Mouse (Mus musculus) R1 (cell line): Measurements from ENCODE around the gene Agrn.
A peak's percentile ranks its signal among the peaks of the same experiment; 100 is the strongest.
"Not testable (repeated sequence)": the region's sequence is repeated elsewhere in the genome, so short reads cannot be mapped to it uniquely, and the experiment has no call there.

Experiments
- DNase-seq: peaks from one replicate; pipeline ENCODE4 v3.0.0-alpha.2; 2018; ENCODE audit warnings: low read depth, low spot score

Gene Agrn

DNA sequence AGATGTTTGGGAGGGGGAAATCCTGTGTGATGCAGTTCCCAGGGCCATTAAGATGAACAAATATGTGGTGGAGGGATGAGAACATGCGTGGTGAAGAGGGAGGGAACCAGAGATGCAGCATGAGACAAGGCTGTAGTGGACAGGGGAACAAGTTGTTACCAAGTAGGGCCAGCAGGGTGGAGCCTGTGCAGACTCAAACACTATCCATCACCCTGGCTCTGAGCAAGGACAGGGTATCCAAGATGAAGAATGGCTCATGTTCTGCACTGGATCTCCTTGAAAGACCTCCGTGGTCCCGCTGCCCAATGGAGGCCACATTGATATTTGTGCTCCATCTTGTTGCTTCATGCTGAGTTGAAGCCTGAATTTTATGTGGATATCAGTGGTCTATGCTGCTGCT, 42.5 kb downstream of the Agrn start:
- no peak for DNase-seq

DNA sequence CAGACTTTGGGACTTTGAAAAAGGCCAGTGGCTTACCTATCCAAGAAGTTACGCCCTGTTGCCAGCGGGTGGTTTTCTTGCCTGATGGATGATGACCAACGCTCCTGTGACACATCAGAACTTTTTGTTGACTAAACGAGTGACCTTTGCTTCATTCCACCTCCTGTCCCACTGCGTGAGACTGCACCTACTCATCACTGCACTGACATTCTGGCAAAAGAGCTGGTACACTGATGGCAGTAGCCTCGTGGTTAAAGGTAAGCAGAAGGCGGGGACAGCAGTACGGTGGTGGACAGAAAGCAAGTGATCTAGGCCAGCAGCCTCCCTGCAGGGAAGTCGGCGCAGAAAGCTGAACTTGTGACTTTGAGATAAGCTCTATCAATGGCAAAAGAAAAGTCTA, 46.4 kb downstream of the Agrn start:
- DNase-seq: not testable (repeated sequence)

DNA sequence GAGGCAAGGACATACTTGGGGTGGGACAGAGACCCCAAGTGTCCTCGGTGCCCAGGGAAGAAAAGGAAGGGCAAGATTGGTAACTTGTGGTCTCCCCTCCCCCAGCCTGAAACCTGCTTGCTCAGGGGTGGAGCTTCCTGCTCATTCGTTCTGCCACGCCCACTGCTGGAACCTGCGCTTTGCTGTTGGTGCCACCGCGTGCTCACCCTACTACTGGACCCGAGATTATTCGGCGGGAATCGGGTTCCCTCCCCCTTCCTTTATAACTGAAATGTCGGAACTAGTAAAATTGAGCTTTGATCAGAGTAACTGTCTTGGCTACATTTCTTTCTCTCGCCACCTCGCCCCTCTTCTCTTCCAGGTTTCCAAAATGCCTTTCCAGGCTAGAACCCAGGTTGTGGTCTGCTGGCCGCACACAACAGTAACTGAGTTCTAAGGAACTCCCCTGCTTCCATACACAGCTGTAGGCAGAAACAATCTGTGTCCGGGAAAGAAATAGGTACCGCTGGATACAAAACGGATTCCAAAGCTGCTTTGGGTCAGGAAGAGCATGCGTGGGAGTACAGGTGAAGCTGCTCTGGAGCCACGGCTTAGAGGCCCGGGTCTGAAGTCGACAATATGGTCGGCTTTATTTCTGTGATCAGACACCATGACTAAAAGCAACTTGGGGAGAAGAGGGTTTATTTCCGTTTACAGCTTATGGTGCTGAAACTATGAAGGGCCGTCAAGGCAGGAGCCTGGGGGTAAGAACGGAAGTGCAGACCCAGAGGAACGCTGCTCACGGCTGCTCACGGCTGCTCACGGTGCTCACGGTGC, 60.8 kb downstream of the Agrn start:
- DNase-seq: peak; percentile 74

DNA sequence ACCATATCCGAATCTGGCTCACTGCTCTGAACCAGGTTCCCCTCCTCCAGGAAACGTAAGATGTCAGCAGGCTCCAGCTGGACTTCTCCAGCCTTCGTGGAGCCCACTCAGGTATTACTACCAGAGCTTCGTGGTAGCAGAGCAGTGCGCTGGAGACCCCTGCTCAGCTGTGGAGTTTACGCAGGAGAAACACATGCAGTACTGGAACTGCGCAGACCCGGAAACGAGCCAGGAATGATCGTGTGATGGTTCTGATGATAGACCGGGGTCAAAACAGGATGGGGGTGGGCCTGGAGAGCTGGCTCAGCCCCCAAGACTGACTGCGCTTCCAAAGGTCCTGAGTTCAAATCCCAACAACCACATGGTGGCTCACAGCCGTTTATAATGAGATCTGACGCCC, 61.5 kb downstream of the Agrn start:
- DNase-seq: no peak

DNA sequence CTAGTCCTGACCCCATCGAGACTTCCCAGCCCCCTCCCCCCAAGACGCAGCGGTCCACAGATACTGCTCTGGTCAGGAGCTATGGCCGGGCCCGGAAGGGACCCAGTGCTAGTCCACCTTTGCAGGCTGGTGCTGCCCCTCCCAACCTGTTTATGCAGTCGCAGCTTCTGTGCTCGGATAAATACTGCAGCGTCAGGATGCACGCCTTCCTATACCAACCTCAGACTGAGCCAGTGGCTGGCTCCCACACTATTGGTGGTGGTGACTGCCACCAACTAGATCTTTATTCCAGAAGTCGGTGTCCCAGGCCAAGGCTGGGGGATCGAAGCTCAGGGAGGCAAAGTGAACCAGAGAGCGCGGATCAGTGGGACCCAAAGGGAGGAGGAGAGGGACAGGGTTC, 62.2 kb downstream of the Agrn start:
- no peak for DNase-seq

DNA sequence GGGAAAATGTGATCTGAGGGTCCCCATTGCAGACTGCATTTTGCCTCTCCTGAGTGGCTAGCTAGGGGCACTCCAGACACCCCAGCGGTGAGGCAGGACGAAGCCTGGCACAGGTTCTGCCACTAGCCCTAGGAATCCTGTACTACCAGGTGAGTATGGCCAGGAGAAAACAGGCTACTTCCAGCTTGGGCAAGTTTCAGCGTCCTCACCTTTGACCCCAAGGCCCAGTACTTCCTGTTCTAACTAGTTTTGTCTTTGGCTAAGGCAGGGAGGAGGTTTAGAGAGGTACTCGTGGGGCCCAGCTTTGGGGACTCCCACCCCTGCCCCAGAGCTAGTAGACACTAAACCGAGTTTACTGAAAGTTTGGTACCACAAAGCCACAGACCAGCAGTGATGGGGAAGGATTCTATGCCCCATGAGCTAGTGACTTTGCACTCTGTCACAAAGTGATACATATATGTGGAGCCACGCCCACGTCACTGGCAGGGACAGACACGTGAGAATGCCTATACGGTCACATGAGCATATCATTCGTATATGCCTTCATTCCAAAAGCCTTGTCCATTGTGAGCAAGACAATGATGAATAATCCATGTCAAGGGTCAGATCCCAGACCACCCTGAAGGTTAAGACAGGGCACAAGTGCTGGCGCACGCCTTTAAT, 63.2 kb downstream of the Agrn start:
- DNase-seq: peak; percentile 41

DNA sequence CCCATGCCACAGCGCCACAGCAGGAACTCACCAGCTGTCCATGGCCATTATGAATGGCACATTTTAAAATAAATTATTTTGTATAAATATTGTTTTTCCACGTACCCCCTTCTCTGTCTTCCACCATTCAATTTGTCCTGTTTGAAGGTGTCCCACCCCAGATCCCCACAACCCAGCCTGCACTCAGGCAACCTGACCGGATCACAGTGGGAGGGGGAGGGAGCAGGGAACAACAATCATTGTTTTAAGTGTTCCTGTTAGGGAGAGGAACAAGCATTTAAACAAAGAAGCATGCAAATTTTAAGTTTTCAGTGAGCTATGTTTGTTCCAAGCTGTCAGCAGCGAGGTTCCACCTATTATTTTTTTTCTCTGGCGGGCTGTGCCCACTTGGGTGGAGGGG, 64.0 kb downstream of the Agrn start:
- no peak for DNase-seq

DNA sequence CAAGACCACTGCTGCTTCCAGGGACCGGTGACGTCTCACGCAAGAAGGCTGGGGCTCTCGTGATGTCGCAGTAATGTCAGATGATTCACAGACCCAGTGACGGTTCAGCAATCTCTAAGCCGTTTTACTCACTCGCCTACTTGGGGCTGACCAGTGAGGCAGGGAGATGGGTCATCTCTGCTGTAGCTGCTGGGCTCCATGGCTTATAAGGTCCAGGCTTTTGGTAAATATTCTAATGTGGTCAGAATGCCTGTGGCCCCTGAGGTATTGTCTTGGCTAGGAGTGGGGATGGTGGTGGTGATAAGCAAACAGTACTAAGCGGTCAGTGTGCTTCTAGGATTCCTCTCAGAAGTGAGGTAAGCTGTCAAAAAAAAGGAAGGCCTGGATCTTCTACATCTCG, 66.3 kb downstream of the Agrn start:
- no peak for DNase-seq

DNA sequence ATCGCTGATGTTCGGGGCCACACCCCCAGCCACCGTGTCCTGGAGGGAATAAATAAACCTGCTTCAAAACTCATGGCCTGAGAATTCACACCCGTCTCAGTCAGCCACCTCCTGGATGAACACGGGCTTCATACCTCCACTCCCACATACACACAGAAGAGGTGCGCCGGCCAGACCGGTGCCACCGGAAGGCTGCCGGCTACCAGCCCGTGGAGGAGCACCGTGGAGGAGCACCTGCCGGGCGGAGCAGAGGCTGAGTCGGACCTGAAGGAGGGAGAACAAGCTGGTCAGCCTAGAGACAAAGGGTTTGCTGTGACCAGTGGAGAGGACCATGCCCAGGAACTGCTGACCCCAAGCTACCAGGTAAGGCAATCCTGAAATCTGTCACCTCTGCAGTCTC, 66.9 kb downstream of the Agrn start, which contains the start of gene Rnf223:
Gene Rnf223 (plus strand): TSS at position 78 of the 400 bp plus-strand sequence.
- DNase-seq: peak; percentile 27

DNA sequence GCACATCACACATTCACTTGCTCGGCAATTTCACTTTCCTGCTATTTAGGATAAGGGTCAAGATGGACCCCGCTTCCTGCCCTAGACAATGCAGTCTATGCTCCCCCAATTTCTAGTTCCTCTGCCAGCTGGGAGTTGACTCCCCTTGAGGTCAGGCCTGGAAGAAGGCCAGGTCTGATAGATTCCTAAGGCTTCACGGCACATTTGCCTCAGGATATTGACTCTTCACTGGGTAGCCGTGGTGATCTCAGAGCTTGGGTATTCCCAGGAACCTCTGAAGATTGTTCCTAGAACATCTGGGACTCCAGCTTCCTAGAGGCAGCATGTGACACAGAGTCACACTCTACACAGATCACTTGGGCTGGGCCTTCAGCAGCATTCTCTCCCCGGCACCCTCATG, 68.5 kb downstream of the Agrn start:
- no peak for DNase-seq

DNA sequence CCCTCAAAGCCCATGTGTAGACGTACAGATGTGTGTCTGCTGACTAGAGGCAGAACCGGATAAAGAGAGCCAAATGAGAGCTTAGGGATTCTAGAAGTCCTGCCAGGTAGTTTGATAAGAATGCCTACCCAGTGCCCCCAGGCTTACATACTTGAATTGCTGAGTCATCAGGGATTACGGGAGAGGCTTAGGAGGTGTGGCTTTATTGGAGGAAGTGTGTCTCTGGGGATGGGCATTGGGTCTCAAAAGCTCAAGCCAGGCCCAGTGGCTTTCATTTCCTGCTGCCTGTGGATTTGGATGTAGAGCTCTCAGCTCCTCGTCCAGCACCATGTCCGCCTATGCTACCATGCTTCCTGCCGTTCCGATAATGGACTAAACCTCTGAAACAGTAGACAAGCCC, 70.4 kb downstream of the Agrn start:
- peak; percentile 85 for DNase-seq

DNA sequence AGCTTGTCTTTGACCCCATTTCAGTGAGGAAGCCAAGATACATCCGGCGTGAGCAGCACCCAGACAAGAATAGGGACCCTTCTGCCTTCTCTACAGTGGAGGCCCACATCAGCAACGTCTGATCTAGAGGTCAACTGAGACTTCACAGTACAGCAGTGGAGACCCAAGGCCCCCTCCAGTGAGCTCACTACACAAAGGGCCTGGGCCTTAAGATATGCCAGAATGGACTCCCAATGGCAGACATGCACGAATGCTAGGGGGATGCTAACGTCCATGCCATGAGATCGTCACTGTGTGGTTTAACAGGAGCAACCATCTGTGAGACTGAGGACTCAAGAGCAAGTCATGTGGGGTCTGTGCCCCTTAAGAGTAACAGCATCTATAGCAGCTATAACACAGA, 71.9 kb downstream of the Agrn start:
- DNase-seq: no peak

DNA sequence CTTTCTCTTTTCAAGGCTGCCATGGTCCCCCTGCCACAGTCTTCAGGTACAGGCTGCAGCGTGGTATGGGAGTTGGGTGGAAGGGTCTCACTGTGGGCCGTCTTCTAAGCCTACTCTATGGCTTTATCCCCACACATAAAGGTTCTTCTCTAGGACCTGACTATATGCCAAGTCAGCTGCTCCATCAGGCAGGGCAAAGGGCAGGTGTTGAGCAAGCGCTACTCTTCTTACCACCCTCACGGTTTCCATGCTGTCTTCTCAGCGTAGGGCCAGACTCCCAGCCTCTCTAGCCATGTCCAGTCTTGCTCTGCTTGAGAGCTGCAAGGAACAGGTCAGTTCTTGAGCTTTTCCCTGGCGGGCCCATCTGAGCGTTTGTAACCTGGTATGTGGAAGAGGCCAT, 73.2 kb downstream of the Agrn start:
- DNase-seq: no peak
